Mouse (Mus musculus) CH12.LX (cell line): ENCODE data around the gene Agbl3. TPM values are rescaled to one million over a fixed set of nuclear protein-coding genes. Genes with fewer than 3 reads are reported as not detected.

Experiments
- DNase-seq: peaks from one replicate; pipeline ENCODE4 v3.0.0-alpha.2; 2013; ENCODE audit errors: extremely low read depth
- H3K27ac ChIP-seq: 2 replicates; pipeline ENCODE4 v1.5.1; 2012; ENCODE audit warnings: low read depth, mild to moderate bottlenecking, control low read depth, moderate library complexity; ENCODE audit not compliant: insufficient read depth
- H3K27me3 ChIP-seq: replicated peaks from 2 replicates; pipeline ENCODE3; 2012; ENCODE audit warnings: inconsistent platforms
- H3K36me3 ChIP-seq, 2 experiments: replicated peaks in 1 of 2; 2 replicates each; pipeline versions ENCODE3 to v1.6.1; 2012; ENCODE audit warnings: inconsistent platforms in 1 of 2, low read length in 1 of 2, mild to moderate bottlenecking in 1 of 2, mixed read lengths in 1 of 2, moderate library complexity in 1 of 2; ENCODE audit not compliant: control insufficient read depth in 1 of 2, insufficient read depth in 1 of 2
- H3K4me1 ChIP-seq, 2 experiments: 2 replicates each; pipeline ENCODE4 v1.6.1; 2012; ENCODE audit warnings: inconsistent platforms in 1 of 2, moderate library complexity in 1 of 2; ENCODE audit not compliant: insufficient read depth in 2 of 2, control insufficient read depth in 1 of 2
- H3K4me2 ChIP-seq: 2 replicates; pipeline ENCODE4 v1.6.1; 2012; ENCODE audit warnings: low read depth, mild to moderate bottlenecking, control low read depth; ENCODE audit not compliant: poor library complexity, insufficient read depth, severe bottlenecking
- H3K4me3 ChIP-seq, 3 experiments: fragments of 150-350 bp in 1 of 3; sonication (generic) in 1 of 3; replicated peaks in 1 of 3; 2 replicates each; pipeline versions ENCODE3 to v1.5.1; 2011 to 2012; ENCODE audit warnings: low read depth in 2 of 3, low read length in 2 of 3, mild to moderate bottlenecking in 2 of 3, moderate library complexity in 2 of 3, control low read depth in 1 of 3, improper control_type of control experiment in 1 of 3, inconsistent platforms in 1 of 3, mixed read lengths in 1 of 3; ENCODE audit not compliant: poor library complexity in 1 of 3
- H3K79me2 ChIP-seq: replicated peaks from 2 replicates; pipeline ENCODE4 v1.6.1; 2012; ENCODE audit warnings: mild to moderate bottlenecking, moderate library complexity; ENCODE audit not compliant: control insufficient read depth, poor library complexity, insufficient read depth, severe bottlenecking; ENCODE audit errors: extremely low read depth
- H3K9ac ChIP-seq: 2 replicates; pipeline ENCODE4 v1.6.1; 2012; ENCODE audit warnings: low read depth, mild to moderate bottlenecking, control low read depth, moderate library complexity; ENCODE audit not compliant: insufficient read depth
- H3K9me3 ChIP-seq: replicated peaks from 2 replicates; pipeline ENCODE3; 2012; ENCODE audit warnings: low read length, inconsistent platforms, mixed read lengths
- CTCF ChIP-seq, 2 experiments: IDR thresholded peaks in 1 of 2; conservative IDR thresholded peaks in 1 of 2; 2 replicates each; pipeline ENCODE4 v1.5.1; 2011 to 2012; ENCODE audit warnings: low read depth in 2 of 2, low read length in 2 of 2, improper control_type of control experiment in 1 of 2, inconsistent platforms in 1 of 2, mild to moderate bottlenecking in 1 of 2, moderate library complexity in 1 of 2
- ETS1 ChIP-seq: conservative IDR thresholded peaks from 2 replicates; pipeline ENCODE4 v1.6.1; 2012; ENCODE audit warnings: low read depth, mild to moderate bottlenecking, inconsistent platforms, low read length, improper control_type of control experiment, moderate library complexity
- IRF4 ChIP-seq: IDR thresholded peaks from 2 replicates; pipeline ENCODE4 v1.6.1; 2014; ENCODE audit warnings: low read depth, mild to moderate bottlenecking, inconsistent platforms, low read length, improper control_type of control experiment
- JUN ChIP-seq: IDR thresholded peaks from 2 replicates; pipeline ENCODE4 v1.6.1; 2011; ENCODE audit warnings: low read depth, mild to moderate bottlenecking, low read length, improper control_type of control experiment, moderate library complexity; ENCODE audit not compliant: insufficient read depth
- KAT2A ChIP-seq: IDR thresholded peaks from 2 replicates; pipeline ENCODE4 v1.6.1; 2012; ENCODE audit warnings: low read length, improper control_type of control experiment, inconsistent platforms; ENCODE audit not compliant: insufficient replicate concordance
- MAX ChIP-seq: IDR thresholded peaks from 2 replicates; pipeline ENCODE4 v1.6.1; 2011; ENCODE audit warnings: low read length, improper control_type of control experiment
- MEF2A ChIP-seq: IDR thresholded peaks from 2 replicates; pipeline ENCODE4 v1.6.1; 2014; ENCODE audit warnings: low read depth, mild to moderate bottlenecking, inconsistent platforms, low read length, improper control_type of control experiment, borderline replicate concordance
- NRF1 ChIP-seq: IDR thresholded peaks from 2 replicates; pipeline ENCODE4 v1.6.1; 2014; ENCODE audit warnings: low read depth, mild to moderate bottlenecking, inconsistent platforms, low read length, improper control_type of control experiment, moderate library complexity
- RAD21 ChIP-seq: IDR thresholded peaks from 2 replicates; pipeline ENCODE4 v1.6.1; 2011; ENCODE audit warnings: low read depth, mild to moderate bottlenecking, low read length, improper control_type of control experiment, moderate library complexity
- SMC3 ChIP-seq: IDR thresholded peaks from 2 replicates; pipeline ENCODE4 v1.6.1; 2011; ENCODE audit warnings: low read depth, low read length, improper control_type of control experiment
- TCF12 ChIP-seq: IDR thresholded peaks from 2 replicates; pipeline ENCODE4 v1.6.1; 2014; ENCODE audit warnings: low read depth, mild to moderate bottlenecking, inconsistent platforms, low read length, improper control_type of control experiment
- USF1 ChIP-seq: IDR thresholded peaks from 2 replicates; pipeline ENCODE4 v1.6.1; 2014; ENCODE audit warnings: low read depth, mild to moderate bottlenecking, inconsistent platforms, low read length, improper control_type of control experiment
- USF2 ChIP-seq: conservative IDR thresholded peaks from 2 replicates; pipeline ENCODE4 v1.6.1; 2011; ENCODE audit warnings: low read depth, low read length, improper control_type of control experiment
- ZC3H11A ChIP-seq: IDR thresholded peaks from 2 replicates; pipeline ENCODE4 v1.6.1; 2012; ENCODE audit warnings: low read depth, mild to moderate bottlenecking, inconsistent platforms, low read length, improper control_type of control experiment
- ZKSCAN1 ChIP-seq: IDR thresholded peaks from 2 replicates; pipeline ENCODE4 v1.6.1; 2012; ENCODE audit warnings: low read depth, inconsistent platforms, low read length, improper control_type of control experiment, borderline replicate concordance
- ZMIZ1 ChIP-seq: IDR thresholded peaks from 2 replicates; pipeline ENCODE4 v1.6.1; 2012; ENCODE audit warnings: low read depth, mild to moderate bottlenecking, inconsistent platforms, low read length, improper control_type of control experiment
- dilution Hi-C: fragments of 300-500 bp; cut with MboI; formaldehyde crosslinking; loops from 2 replicates; pipeline ENCODE4 v1.14.3; 2020; ENCODE audit warnings: low sequenced_read_pairs; ENCODE audit not compliant: extremely low pct_unique_long_range_greater_than_20kb, extremely low pct_ligation_motif_present
- in situ Hi-C: fragments of 300-500 bp; cut with MboI; formaldehyde crosslinking; loops from 3 replicates; pipeline ENCODE4 v1.14.3; 2019; ENCODE audit warnings: low sequenced_read_pairs, low pct_ligation_motif_present, low pct_unique_long_range_greater_than_20kb, mixed read lengths
- polyA plus RNA-seq: library from polyadenylated mRNA; unstranded; fragments of >175 nt; gene quantifications from 2 replicates; pipeline ENCODE4 v1.2.1, GENCODE M21; 2012; ENCODE audit warnings: low read depth; ENCODE audit not compliant: insufficient read length
- total RNA-seq, 2 experiments: library from RNA; depleted of rRNA; stranded (reverse); fragments of 300-350 nt in 1 of 2; fragments of >200 nt in 1 of 2; gene quantifications; 2 replicates each; pipeline ENCODE4 v1.2.3; 2012 to 2014

The Agbl3 gene
- total and polyA plus RNA-seq, 3 experiments, result 1.9 to 4.8 (median 3.4) TPM

DNA sequence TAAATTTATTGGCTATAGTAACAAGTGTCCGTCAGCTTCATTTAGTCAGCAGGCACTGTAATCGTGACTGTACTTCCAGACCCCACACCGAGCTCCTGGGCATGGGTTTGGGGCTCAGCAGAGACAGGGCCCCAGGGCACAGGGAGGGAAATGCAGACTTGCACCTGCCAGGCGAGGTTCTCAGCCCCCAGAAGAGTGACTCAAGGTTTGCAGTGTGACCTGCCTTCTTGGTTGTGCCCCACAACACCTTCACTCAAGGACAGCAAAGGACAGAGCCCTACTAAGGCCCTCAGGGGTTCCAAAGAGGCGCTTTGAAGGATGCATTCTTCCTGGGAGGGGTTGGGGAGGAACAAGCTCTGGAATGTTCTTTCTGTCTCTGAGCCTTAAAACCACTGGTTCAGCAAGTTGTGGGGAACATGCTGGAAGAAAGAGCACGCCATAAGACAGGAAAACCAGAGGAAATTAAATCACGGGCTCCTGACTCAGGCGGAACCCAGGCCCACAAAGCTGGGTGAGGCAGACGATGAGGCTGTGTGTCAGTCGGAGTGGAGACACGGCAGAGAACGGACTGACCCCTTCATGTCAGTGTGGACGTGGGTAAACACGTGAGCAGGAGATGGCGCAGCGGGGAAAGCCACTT is 99.0 kb downstream of the Agbl3 start:
- H3K79me2 ChIP-seq, result no peaks in the 10 kb centered on the region; the same call in 1 of the 2 replicates
- no peak overlapping the region for H3K27ac ChIP-seq
- no peaks in the 10 kb centered on the region for H3K9me3 ChIP-seq
- in situ Hi-C loops, result no loop called here
- dilution Hi-C loops, result no loop called here
- TF ChIP-seq ZKSCAN1 (no peak), JUN (no peak), ETS1 (no peak), KAT2A (no peak), IRF4 (no peak), ZC3H11A (no peak), NRF1 (no peak), USF2 (no peak), USF1 (no peak), MAX (no peak), MEF2A (no peak), ZMIZ1 (no peak), TCF12 (no peak), SMC3 (no peak)
- no peak for DNase-seq
- no peak overlapping the region for H3K4me3 ChIP-seq
- H3K4me1 ChIP-seq, result peaks cover 10 to 40% of the 10 kb centered on the region in 2 experiments; a peak in 3 of 4 replicates
- H3K36me3 ChIP-seq, result peaks cover 43 to 73% of the 10 kb centered on the region in 2 experiments
- no peak overlapping the region for H3K9ac ChIP-seq
- H3K27me3 ChIP-seq, result no peaks in the 10 kb centered on the region
- no peak overlapping the region for H3K4me2 ChIP-seq

DNA sequence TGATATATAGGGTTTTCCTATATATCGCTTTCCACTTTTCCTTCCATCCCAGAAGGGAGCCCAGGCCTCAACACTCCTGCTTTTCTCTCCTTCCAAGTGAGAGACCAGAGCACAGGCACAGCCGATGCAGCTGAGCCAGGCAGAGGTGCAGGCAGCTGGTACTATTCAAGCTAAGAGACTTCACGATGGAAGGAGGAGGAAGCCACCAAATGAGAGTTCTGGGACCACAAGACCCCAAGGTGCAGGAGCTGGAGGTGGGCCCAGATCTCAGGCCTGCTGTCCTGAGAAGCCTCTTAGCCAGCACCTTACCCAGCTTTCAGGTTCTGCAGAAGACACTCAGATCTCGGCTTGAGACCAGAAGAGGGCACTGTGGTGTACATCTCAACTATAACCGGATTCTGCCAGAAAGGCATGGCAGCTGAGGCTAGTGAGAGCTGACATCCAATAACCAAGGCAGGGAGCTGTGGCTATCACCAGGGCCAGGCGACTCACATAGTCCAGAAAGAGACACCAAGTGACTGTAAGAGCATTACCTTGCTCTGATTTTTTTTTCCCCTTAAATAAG is 99.8 kb downstream of the Agbl3 start:
- H3K36me3 ChIP-seq, result peaks cover 51 to 73% of the 10 kb centered on the region in 2 experiments

More for the DNA sequence above, 99.8 kb downstream of the Agbl3 start:
- Histone ChIP-seq H3K4me2 (no peak overlapping the region), H3K27ac (no peak overlapping the region), H3K4me1 (peaks cover 10 to 33% of the 10 kb centered on the region in 2 experiments; a peak in 3 of 4 replicates), H3K4me3 (no peak overlapping the region), H3K27me3 (no peaks in the 10 kb centered on the region), H3K79me2 (no peaks in the 10 kb centered on the region; the same call in 1 of the 2 replicates), H3K9ac (no peak overlapping the region), H3K9me3 (no peaks in the 10 kb centered on the region)
- DNase-seq, result no peak
- TF ChIP-seq JUN, result no peak
- no peak for TF ChIP-seq KAT2A
- TF ChIP-seq CTCF (conservative IDR thresholded peaks at IDR 0.05 in 1 of 2, IDR thresholded peaks at IDR 0.05 in 1 of 2; ENCODE audit: low read depth in 2 of 2, low read length in 2 of 2), result peak in 1 of 2 experiments; percentile 66; a peak in 2 of 4 replicates
- TF ChIP-seq SMC3, result peak; percentile 57
- TF ChIP-seq RAD21, result peak; percentile 39
- dilution Hi-C loops (no loop called here), in situ Hi-C loops (loop anchor here (5.0 kb wide), 1 partner anchor 37 kb away; no protein-coding TSS in a partner anchor)
